Comparison of ENCODE assay signal across 10 mouse cellular contexts in genomic region chr8:111312758-111313162, GRCm38 (mm10). TPM values are rescaled to one million over a fixed set of nuclear protein-coding genes. Genes with fewer than 3 reads are reported as not detected.
DNase-seq lines count a peak whose midpoint lies in the region; ATAC-seq lines count a peak whose summit lies in the region.
"Had no signal": no experiment of that assay in that cellular context is flagged by ENCODE, and none has a peak within 500 bp of the region (broad histone marks: within the 10 kb centered on the region; RNA-seq: fewer than 3 reads in every experiment).

No protein-coding gene starts in this region.

- 25% methylated on average over 3 of the region's 3 CpGs for WGBS in liver, embryonic 13.5 days (ENCODE audit: insufficient replicate concordance)
- 79% methylated on average over 3 of the region's 3 CpGs for WGBS in embryonic facial prominence, embryonic 10.5 days

- H3K27me3 ChIP-seq in liver, embryonic 13.5 days = no peaks in the 10 kb centered on the region
- no peaks in the 10 kb centered on the region for H3K27me3 ChIP-seq in embryonic facial prominence, embryonic 10.5 days (replicated peaks; ENCODE audit: low read depth, poor library complexity, severe bottlenecking)

- H3K36me3 ChIP-seq in liver, embryonic 13.5 days = no peaks in the 10 kb centered on the region
- H3K36me3 ChIP-seq in embryonic facial prominence, embryonic 10.5 days (replicated peaks) = no peaks in the 10 kb centered on the region

- peak; percentile 98 for ATAC-seq in liver, embryonic 13.5 days (ENCODE audit: low read depth)

- H3K4me2 ChIP-seq in liver, embryonic 13.5 days = 0 out of 2 replicates have a peak overlapping the region, but pooled peaks have one; percentile 0
- H3K4me2 ChIP-seq: hindbrain, embryonic 14.5 days had no signal

- H3K9me3 ChIP-seq in liver, embryonic 13.5 days (replicated peaks) = no peaks in the 10 kb centered on the region
- no peaks in the 10 kb centered on the region for H3K9me3 ChIP-seq in embryonic facial prominence, embryonic 10.5 days

- H3K9ac ChIP-seq in liver, embryonic 13.5 days = no peak overlapping the region
- H3K9ac ChIP-seq: hindbrain, embryonic 14.5 days had no signal

- DNase-seq in embryo, embryonic 10.5 days (ENCODE audit: low spot score) = peak; percentile 16
- no peak for DNase-seq in embryo, embryonic 11 days
- DNase-seq in 416B (ENCODE audit: low read depth) (peak; percentile 57), adipocyte (ENCODE audit: low spot score) (peak; percentile 15)
- peak; percentile 71 for DNase-seq in liver, embryonic 13.5 days
- no peak for DNase-seq in cerebellum, adult 9-11 months
- no peak for DNase-seq in embryonic facial prominence, embryonic 10.5 days (ENCODE audit: low spot score)
- DNase-seq in heart, postnatal 10 days = no peak
- DNase-seq: cerebellum, postnatal 10 days had no signal

- H3K27ac ChIP-seq in liver, embryonic 13.5 days = peak overlapping the region; percentile 75
- H3K27ac ChIP-seq in embryonic facial prominence, embryonic 10.5 days (replicated peaks) = no peak overlapping the region
- H3K27ac ChIP-seq: hindbrain, embryonic 14.5 days had no signal

- H3K4me3 ChIP-seq in liver, embryonic 13.5 days (replicated peaks) = no peak overlapping the region
- H3K4me3 ChIP-seq in embryonic facial prominence, embryonic 10.5 days = no peak overlapping the region

- peaks cover 24% of the 10 kb centered on the region for H3K4me1 ChIP-seq in liver, embryonic 13.5 days (replicated peaks)
- no peaks in the 10 kb centered on the region for H3K4me1 ChIP-seq in embryonic facial prominence, embryonic 10.5 days

- intact Hi-C loops in heart, postnatal 10 days (cut with DNase I) = no loop called here

RNA-seq across cellular contexts. Expression of gene Rfwd3, which starts 12.7 kb away (rescaled TPM):
- 45.7 and 60.4 TPM in 2 replicates for polyA plus RNA-seq in liver, embryonic 13.5 days (2015; fragmentation: Nextera tagmentation; extraction: Ambion mirVana)
- polyA plus RNA-seq in embryonic facial prominence, embryonic 10.5 days (2016; fragmentation: Nextera tagmentation; extraction: Ambion mirVana) = 97.9 and 109 TPM in 2 replicates
- total RNA-seq in heart, postnatal 10 days (2021) = 10 to 100 TPM; 20.4 to 26.1 TPM

RNA-seq across cellular contexts. Expression of gene Mlkl, which starts 25.2 kb away (rescaled TPM):
- 2.5 and 2.8 TPM in 2 replicates for polyA plus RNA-seq in liver, embryonic 13.5 days (2015; fragmentation: Nextera tagmentation; extraction: Ambion mirVana)
- polyA plus RNA-seq in embryonic facial prominence, embryonic 10.5 days (2016; fragmentation: Nextera tagmentation; extraction: Ambion mirVana) = 0.21 and 0.60 TPM in 2 replicates
- 1 to 10 TPM; 4.6 to 4.8 TPM for total RNA-seq in heart, postnatal 10 days (2021)

RNA-seq across cellular contexts. Expression of gene Glg1, which starts 53.7 kb away (rescaled TPM):
- polyA plus RNA-seq in liver, embryonic 13.5 days (2015; fragmentation: Nextera tagmentation; extraction: Ambion mirVana) = 14.3 and 17.1 TPM in 2 replicates
- polyA plus RNA-seq in embryonic facial prominence, embryonic 10.5 days (2016; fragmentation: Nextera tagmentation; extraction: Ambion mirVana) = 62.0 and 65.0 TPM in 2 replicates
- total RNA-seq in heart, postnatal 10 days (2021) = 100 to 1,000 TPM; 112 to 123 TPM

Comparison
In these comparisons a context has a peak if more than half of its experiments do, and no peak if none do; other contexts are left out.
1. DNase-seq: peak in embryo, embryonic 10.5 days (single experiment), 416B (single experiment), adipocyte (single experiment) and liver, embryonic 13.5 days (single experiment); none in embryo, embryonic 11 days (single experiment), cerebellum, adult 9-11 months (single experiment), embryonic facial prominence, embryonic 10.5 days (single experiment) and heart, postnatal 10 days (0 of 2).